Comparison of ENCODE assay signal across 8 mouse cellular contexts in genomic region chr1:74901686-74902085, GRCm38 (mm10). TPM values are rescaled to one million over a fixed set of nuclear protein-coding genes. Genes with fewer than 3 reads are reported as not detected.
DNase-seq lines count a peak whose midpoint lies in the region; ATAC-seq and TF ChIP-seq lines count a peak whose summit lies in the region.
"Had no signal": no experiment of that assay in that cellular context is flagged by ENCODE, and none has a peak within 500 bp of the region (broad histone marks: within the 10 kb centered on the region; RNA-seq: fewer than 3 reads in every experiment).

No protein-coding gene starts in this region.

- dilution Hi-C loops in CH12.LX (cut with MboI; ENCODE audit: extremely low pct_ligation_motif_present, extremely low pct_unique_long_range_greater_than_20kb, low sequenced_read_pairs) = no loop called here

- H3K9me3 ChIP-seq in kidney, embryonic 14.5 days (ENCODE audit: control insufficient read depth, low read length) = no peaks in the 10 kb centered on the region
- no peaks in the 10 kb centered on the region for H3K9me3 ChIP-seq in CH12.LX (replicated peaks; ENCODE audit: low read length)
- H3K9me3 ChIP-seq in stomach, embryonic 15.5 days = no peaks in the 10 kb centered on the region

- in situ Hi-C loops in CH12.LX (cut with MboI; ENCODE audit: low pct_ligation_motif_present, low pct_unique_long_range_greater_than_20kb, low sequenced_read_pairs) = no loop called here

- H3K4me2 ChIP-seq in kidney, embryonic 14.5 days (replicated peaks; ENCODE audit: low read depth, low read length) = no peak overlapping the region
- H3K4me2 ChIP-seq in CH12.LX (ENCODE audit: insufficient read depth, low read depth, poor library complexity, severe bottlenecking) = no peak overlapping the region
- H3K4me2 ChIP-seq in stomach, embryonic 15.5 days = no peak overlapping the region

- no peak for ATAC-seq in kidney, embryonic 14.5 days (ENCODE audit: low FRiP score, low TSS enrichment)
- no peak for ATAC-seq in stomach, embryonic 15.5 days (ENCODE audit: insufficient read depth, low FRiP score, low read depth)

- no peaks in the 10 kb centered on the region for H3K79me2 ChIP-seq in CH12.LX (replicated peaks; ENCODE audit: control insufficient read depth, extremely low read depth, insufficient read depth, poor library complexity, severe bottlenecking)

- no peak overlapping the region for H3K27ac ChIP-seq in kidney, embryonic 14.5 days (ENCODE audit: low read depth, low read length)
- no peak overlapping the region for H3K27ac ChIP-seq in CH12.LX (ENCODE audit: insufficient read depth, low read depth)
- H3K27ac ChIP-seq in stomach, embryonic 15.5 days = peak overlapping the region; percentile 48

- TF ChIP-seq RAD21 in CH12.LX (IDR thresholded peaks at IDR 0.05; ENCODE audit: low read depth, low read length) = peak; percentile 39

- 7% methylated on average over 3 of the region's 3 CpGs for WGBS in kidney, embryonic 14.5 days
- WGBS in stomach, embryonic 15.5 days = 9% methylated on average over 3 of the region's 3 CpGs

- no peak overlapping the region for H3K4me3 ChIP-seq in kidney, embryonic 14.5 days (ENCODE audit: low read length)
- no peak overlapping the region for H3K4me3 ChIP-seq in CH12.LX (replicated peaks in 1 of 3; ENCODE audit: low read depth in 2 of 3, low read length in 2 of 3, poor library complexity in 1 of 3)
- no peak overlapping the region for H3K4me3 ChIP-seq in stomach, embryonic 15.5 days (replicated peaks)

- 0 out of 2 replicates have a peak, but pooled peaks cover 9% of the 10 kb centered on the region for H3K4me1 ChIP-seq in kidney, embryonic 14.5 days (ENCODE audit: control insufficient read depth, insufficient read depth, low read length)
- H3K4me1 ChIP-seq in CH12.LX (ENCODE audit: control insufficient read depth in 1 of 2, insufficient read depth in 2 of 2) = peaks cover 29 to 51% of the 10 kb centered on the region in 2 experiments
- peaks cover 16% of the 10 kb centered on the region for H3K4me1 ChIP-seq in stomach, embryonic 15.5 days

- H3K27me3 ChIP-seq in kidney, embryonic 14.5 days (ENCODE audit: control insufficient read depth, insufficient read depth, low read length) = peaks cover 65% of the 10 kb centered on the region
- peaks cover 69% of the 10 kb centered on the region for H3K27me3 ChIP-seq in CH12.LX (replicated peaks)
- peaks cover 36% of the 10 kb centered on the region for H3K27me3 ChIP-seq in stomach, embryonic 15.5 days (replicated peaks)

- no peaks in the 10 kb centered on the region for H3K36me3 ChIP-seq in kidney, embryonic 14.5 days (ENCODE audit: control insufficient read depth, insufficient read depth, low read length)
- no peaks in the 10 kb centered on the region for H3K36me3 ChIP-seq in CH12.LX (replicated peaks in 1 of 2; ENCODE audit: control insufficient read depth in 1 of 2, insufficient read depth in 1 of 2, low read length in 1 of 2)
- H3K36me3 ChIP-seq in stomach, embryonic 15.5 days = no peaks in the 10 kb centered on the region

- no peak for TF ChIP-seq EP300 in CH12.LX (IDR thresholded peaks at IDR 0.05; ENCODE audit: low read length)

- TF ChIP-seq CTCF in CH12.LX (conservative IDR thresholded peaks at IDR 0.05 in 1 of 2, IDR thresholded peaks at IDR 0.05 in 1 of 2; ENCODE audit: low read depth in 2 of 2, low read length in 2 of 2) = peak; percentile 73 to 82

- no peak for TF ChIP-seq POLR2A in CH12.LX (IDR thresholded peaks at IDR 0.05; ENCODE audit: low read depth, low read length)

- intact Hi-C loops in left cerebral cortex, postnatal 4 days (cut with DNase I) = no loop called here

- H3K9ac ChIP-seq in kidney, embryonic 14.5 days (ENCODE audit: low read depth, low read length) = no peak overlapping the region
- H3K9ac ChIP-seq in CH12.LX (ENCODE audit: insufficient read depth, low read depth) = no peak overlapping the region
- no peak overlapping the region for H3K9ac ChIP-seq in stomach, embryonic 15.5 days

- DNase-seq in kidney, adult 11 months = peak; percentile 23
- DNase-seq in CH12.LX (ENCODE audit: extremely low read depth) (peak; percentile 69), adipocyte (ENCODE audit: low spot score) (peak; percentile 45)
- DNase-seq in embryo, embryonic 11.5 days (ENCODE audit: low read depth, low spot score) = peak; percentile 38
- peak; percentile 73 for DNase-seq in left cerebral cortex, postnatal 4 days

TF ChIP-seq in CH12.LX, 34 proteins besides CTCF, POLR2A, EP300 and RAD21:
- TF ChIP-seq GABPA (IDR thresholded peaks at IDR 0.05; ENCODE audit: insufficient replicate concordance, low read depth, low read length) (no peak), BHLHE40 (IDR thresholded peaks at IDR 0.05; ENCODE audit: low read depth, low read length) (no peak), TCF12 (IDR thresholded peaks at IDR 0.05; ENCODE audit: low read depth, low read length) (no peak), SIN3A (IDR thresholded peaks at IDR 0.05; ENCODE audit: low read length) (no peak), ZC3H11A (IDR thresholded peaks at IDR 0.05; ENCODE audit: low read depth, low read length) (no peak), SMC3 (IDR thresholded peaks at IDR 0.05; ENCODE audit: low read depth, low read length) (peak; percentile 51), PAX5 (IDR thresholded peaks at IDR 0.05; ENCODE audit: low read length) (no peak)

RNA-seq across cellular contexts. Expression of gene Cryba2, which starts 8.7 kb away (rescaled TPM):
- not detected in 2 replicates for polyA plus RNA-seq in kidney, embryonic 14.5 days (2014; fragmentation: Nextera tagmentation; extraction: Ambion mirVana)
- total RNA-seq in CH12.LX (2012; rRNA removed) = 0.55 TPM in 1 of 2 replicates, not detected in the other
- not detected in 2 replicates for total RNA-seq in CH12.LX (2014; rRNA removed)
- 0.30 and 0.78 TPM in 2 replicates for polyA plus RNA-seq in CH12.LX (2012; ENCODE audit: insufficient read length, low read depth)
- total RNA-seq in left cerebral cortex, postnatal 4 days (2021) = not detected
- 2.2 and 3.9 TPM in 2 replicates for polyA plus RNA-seq in stomach, embryonic 15.5 days (2015; fragmentation: Nextera tagmentation; extraction: Ambion mirVana)

RNA-seq across cellular contexts. Expression of gene Fev, which starts 16.5 kb away (rescaled TPM):
- polyA plus RNA-seq in kidney, embryonic 14.5 days (2014; fragmentation: Nextera tagmentation; extraction: Ambion mirVana) = 0.47 and 2.1 TPM in 2 replicates
- total RNA-seq in CH12.LX (2012; rRNA removed) (not detected in 2 replicates), CH12.LX (2014; rRNA removed) (not detected in 2 replicates)
- not detected in 2 replicates for polyA plus RNA-seq in CH12.LX (2012; ENCODE audit: insufficient read length, low read depth)
- total RNA-seq in left cerebral cortex, postnatal 4 days (2021) = not detected
- polyA plus RNA-seq in stomach, embryonic 15.5 days (2015; fragmentation: Nextera tagmentation; extraction: Ambion mirVana) = 1.6 TPM in 2 replicates
- total RNA-seq: left cerebral cortex, postnatal 36 days had no signal

RNA-seq across cellular contexts. Expression of gene Cfap65, which starts 33.7 kb away (rescaled TPM):
- polyA plus RNA-seq in kidney, embryonic 14.5 days (2014; fragmentation: Nextera tagmentation; extraction: Ambion mirVana) = not detected in 2 replicates
- total RNA-seq in CH12.LX (2012; rRNA removed) (not detected in 2 replicates), CH12.LX (2014; rRNA removed) (0.04 TPM in 1 of 2 replicates, not detected in the other)
- not detected in 2 replicates for polyA plus RNA-seq in CH12.LX (2012; ENCODE audit: insufficient read length, low read depth)
- total RNA-seq in left cerebral cortex, postnatal 4 days (2021) = 1 to 10 TPM; 1.5 to 1.8 TPM
- polyA plus RNA-seq in stomach, embryonic 15.5 days (2015; fragmentation: Nextera tagmentation; extraction: Ambion mirVana) = 0.06 TPM in 1 of 2 replicates, not detected in the other

RNA-seq across cellular contexts. Expression of gene Cdk5r2, which starts 47.0 kb away (rescaled TPM):
- polyA plus RNA-seq in kidney, embryonic 14.5 days (2014; fragmentation: Nextera tagmentation; extraction: Ambion mirVana) = 0.07 TPM in 1 of 2 replicates, not detected in the other
- 0.04 TPM in 1 of 2 replicates, not detected in the other for total RNA-seq in CH12.LX (2012; rRNA removed)
- total RNA-seq in CH12.LX (2014; rRNA removed) = not detected in 2 replicates
- polyA plus RNA-seq in CH12.LX (2012; ENCODE audit: insufficient read length, low read depth) = 0.23 and 0.24 TPM in 2 replicates
- total RNA-seq in left cerebral cortex, postnatal 4 days (2021) = 100 to 1,000 TPM; 227 to 230 TPM
- polyA plus RNA-seq in stomach, embryonic 15.5 days (2015; fragmentation: Nextera tagmentation; extraction: Ambion mirVana) = 0.18 TPM in 2 replicates

RNA-seq across cellular contexts. Expression of gene Ihh, which starts 49.8 kb away (rescaled TPM):
- 0.43 and 0.84 TPM in 2 replicates for polyA plus RNA-seq in kidney, embryonic 14.5 days (2014; fragmentation: Nextera tagmentation; extraction: Ambion mirVana)
- total RNA-seq in CH12.LX (2012; rRNA removed) (not detected in 2 replicates), CH12.LX (2014; rRNA removed) (not detected in 2 replicates)
- not detected in 2 replicates for polyA plus RNA-seq in CH12.LX (2012; ENCODE audit: insufficient read length, low read depth)
- under 1 TPM; 0.28 to 0.40 TPM for total RNA-seq in left cerebral cortex, postnatal 4 days (2021)
- 24.3 and 31.0 TPM in 2 replicates for polyA plus RNA-seq in stomach, embryonic 15.5 days (2015; fragmentation: Nextera tagmentation; extraction: Ambion mirVana)

Comparison
In these comparisons a context has a peak if more than half of its experiments do, and no peak if none do; other contexts are left out.
1. DNase-seq: peak in every context shown above with its lines; median percentile 73 in left cerebral cortex, postnatal 4 days; 69 in CH12.LX; 45 in adipocyte; 38 in embryo, embryonic 11.5 days; 23 in kidney, adult 11 months.